Mouse (Mus musculus): ENCODE results near the gene Kbtbd13.

DNA sequence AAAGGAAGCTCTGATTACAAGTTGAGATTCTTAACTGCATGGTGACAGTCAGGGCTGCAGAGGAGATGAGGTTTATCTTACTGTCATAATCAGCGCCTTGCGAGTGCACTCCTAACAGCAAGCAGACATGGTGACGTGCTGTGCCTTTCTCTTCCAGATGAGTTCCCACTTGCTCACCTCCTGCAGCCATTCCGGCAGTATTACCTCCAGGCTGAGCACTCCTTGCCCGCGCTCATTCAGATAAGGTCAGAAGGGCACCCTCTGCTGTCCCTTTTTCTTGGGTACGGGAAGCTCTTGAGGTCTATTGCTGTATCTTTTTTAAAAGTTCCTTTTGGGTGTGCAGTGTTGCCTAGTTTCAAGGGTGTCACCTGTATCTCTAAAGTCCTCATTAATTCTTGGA lies 34.9 kb downstream of the Kbtbd13 start:
- TF ChIP-seq EP300 (IDR thresholded peaks at IDR 0.05; ENCODE audit: insufficient read depth, low read depth, low read length), result no peak
- no peak for TF ChIP-seq POLR2A (IDR thresholded peaks at IDR 0.05; ENCODE audit: insufficient read depth, low read length)
- TF ChIP-seq CTCF (IDR thresholded peaks at IDR 0.05; ENCODE audit: low read depth, low read length), result no peak

Measured in ES-Bruce4 (cell line).